In the genomic region with DNA sequence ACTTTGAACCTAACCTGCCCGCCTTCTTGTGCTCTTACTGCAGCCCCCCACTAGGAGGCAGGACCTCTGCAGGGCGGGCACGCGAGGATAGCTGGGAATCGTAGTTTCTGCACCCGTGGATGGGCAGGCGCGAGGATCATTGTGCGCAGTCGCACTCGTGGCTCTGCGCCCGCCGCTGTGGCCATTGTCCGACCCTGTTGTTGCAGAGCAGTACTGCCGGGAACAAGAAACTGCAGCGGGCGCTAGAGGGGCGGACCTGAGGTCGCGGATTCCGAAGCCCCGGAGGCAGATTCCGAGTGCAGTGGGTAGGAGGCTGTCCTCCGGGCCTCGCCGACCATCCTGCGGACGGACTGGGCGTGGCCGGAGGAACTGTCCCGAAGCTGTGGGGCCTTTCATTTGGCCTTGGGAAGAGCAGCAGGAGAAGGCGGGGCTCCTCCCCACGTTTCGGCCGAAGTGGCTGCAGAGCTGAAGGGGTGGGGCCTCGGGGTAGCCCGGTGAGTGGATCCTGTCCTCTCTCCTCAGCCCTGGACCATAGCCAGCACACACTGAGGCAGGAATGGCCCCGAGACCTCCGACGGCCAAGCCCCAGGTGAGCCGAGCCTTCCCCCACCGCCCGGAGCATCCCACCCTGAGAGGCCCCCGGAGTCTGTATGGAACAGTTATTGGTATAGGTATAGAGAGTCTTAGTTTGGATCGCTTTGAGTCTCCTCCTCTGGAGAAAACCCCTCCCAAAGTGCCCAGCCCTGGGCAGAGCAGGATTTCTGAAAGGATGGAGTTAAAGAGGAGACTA, we compare ENCODE assay signal across 8 mouse cellular contexts. TPM values are rescaled to one million over a fixed set of nuclear protein-coding genes. Genes with fewer than 3 reads are reported as not detected.
A peak's percentile ranks its signal among the peaks of the same experiment; 100 is the strongest.
DNase-seq lines count a peak whose midpoint lies in the region; ATAC-seq and TF ChIP-seq lines count a peak whose summit lies in the region.

Gene Zfp90, plus strand, starts transcription at position 146 of the 790 bp plus-strand sequence.

- peak; percentile 67 for TF ChIP-seq CTCF in cortical plate, adult 2 months (IDR thresholded peaks at IDR 0.05; ENCODE audit: extremely low read depth, insufficient read depth, low read length)

- peak; percentile 54; the same call in 1 of the 2 replicates for TF ChIP-seq POLR2A in cortical plate, adult 2 months (IDR thresholded peaks at IDR 0.05; ENCODE audit: extremely low read depth, insufficient read depth, low read length)

- H3K4me1 ChIP-seq in cortical plate, adult 2 months (ENCODE audit: control insufficient read depth, insufficient read depth, low read length) = no peaks in the 10 kb centered on the region; the same call in 1 of the 2 replicates

- 0 out of 2 replicates have a peak within 1 kb of the TSS, but pooled peaks have one; percentile 43 for H3K27ac ChIP-seq in cortical plate, adult 2 months (ENCODE audit: insufficient read depth, low read length)

- intact Hi-C loops in left cerebral cortex, postnatal 10 days (cut with DNase I) = no loop called here

- H3K4me3 ChIP-seq in cortical plate, adult 2 months (ENCODE audit: insufficient read depth, low read length) = peak within 1 kb of the TSS; percentile 56

- ATAC-seq in activated CD4-positive, CD25-positive, alpha-beta regulatory T cell, adult 4 months = peak; percentile 96
- ATAC-seq in inflammation-experienced regulatory T-cells, adult 6 months = peak; percentile 98
- peak; percentile 92 for ATAC-seq in megakaryocyte-erythroid progenitor cell, adult 5-6 weeks (replicated peaks; ENCODE audit: low FRiP score, low TSS enrichment, poor library complexity, severe bottlenecking)

- DNase-seq in gastrocnemius, postnatal 10 days = peak; percentile 92
- peak; percentile 94 to 97 for DNase-seq in left cerebral cortex, postnatal 10 days (ENCODE audit: extremely low spot score in 1 of 2, low spot score in 2 of 2)
- peak; percentile 93 for DNase-seq in right cerebral cortex, postnatal 25 days
- DNase-seq in urinary bladder, postnatal 4 days (ENCODE audit: low spot score in 2 of 2) = peak; percentile 94 to 95

RNA-seq across cellular contexts. Expression of gene Zfp90, which starts in this region (rescaled TPM):
- polyA plus RNA-seq in activated CD4-positive, CD25-positive, alpha-beta regulatory T cell, adult 4 months (2017; shearing (Covaris generic)) = 1 to 10 TPM; 2.0 to 3.0 TPM
- polyA plus RNA-seq in cortical plate, adult 2 months (2012; rRNA removed) = 11.7 TPM in 2 replicates
- total RNA-seq in gastrocnemius, postnatal 10 days (2021) = 1 to 10 TPM; 4.3 to 5.6 TPM
- polyA plus RNA-seq in inflammation-experienced regulatory T-cells, adult 6 months (2017; shearing (Covaris generic)) = 1 to 10 TPM; 2.6 to 5.2 (median 3.6) TPM
- 10 to 100 TPM; 19.0 to 19.9 TPM for total RNA-seq in left cerebral cortex, postnatal 10 days (2021)
- total RNA-seq in megakaryocyte-erythroid progenitor cell, adult 5-6 weeks (2014; fragmentation: Nextera tagmentation) = 5.7 and 9.5 TPM in 2 replicates
- 5.3 and 9.1 TPM in 2 replicates for total RNA-seq in megakaryocyte-erythroid progenitor cell, adult 5-6 weeks (2017)

Comparison
In these comparisons a context has a peak if more than half of its experiments do, and no peak if none do; other contexts are left out.
1. Peak in every context shown above with its lines: DNase-seq, ATAC-seq, H3K4me3 ChIP-seq and H3K27ac ChIP-seq.